Mouse (Mus musculus) frontal cortex, postnatal 36 days (tissue): ENCODE results near the gene Pknox2.

ENCODE experiments used
- DNase-seq, 2 experiments: peaks; one replicate each; pipeline ENCODE4 v3.0.0; 2022; ENCODE audit warnings: low spot score in 2 of 2

Pknox2 gene

DNA sequence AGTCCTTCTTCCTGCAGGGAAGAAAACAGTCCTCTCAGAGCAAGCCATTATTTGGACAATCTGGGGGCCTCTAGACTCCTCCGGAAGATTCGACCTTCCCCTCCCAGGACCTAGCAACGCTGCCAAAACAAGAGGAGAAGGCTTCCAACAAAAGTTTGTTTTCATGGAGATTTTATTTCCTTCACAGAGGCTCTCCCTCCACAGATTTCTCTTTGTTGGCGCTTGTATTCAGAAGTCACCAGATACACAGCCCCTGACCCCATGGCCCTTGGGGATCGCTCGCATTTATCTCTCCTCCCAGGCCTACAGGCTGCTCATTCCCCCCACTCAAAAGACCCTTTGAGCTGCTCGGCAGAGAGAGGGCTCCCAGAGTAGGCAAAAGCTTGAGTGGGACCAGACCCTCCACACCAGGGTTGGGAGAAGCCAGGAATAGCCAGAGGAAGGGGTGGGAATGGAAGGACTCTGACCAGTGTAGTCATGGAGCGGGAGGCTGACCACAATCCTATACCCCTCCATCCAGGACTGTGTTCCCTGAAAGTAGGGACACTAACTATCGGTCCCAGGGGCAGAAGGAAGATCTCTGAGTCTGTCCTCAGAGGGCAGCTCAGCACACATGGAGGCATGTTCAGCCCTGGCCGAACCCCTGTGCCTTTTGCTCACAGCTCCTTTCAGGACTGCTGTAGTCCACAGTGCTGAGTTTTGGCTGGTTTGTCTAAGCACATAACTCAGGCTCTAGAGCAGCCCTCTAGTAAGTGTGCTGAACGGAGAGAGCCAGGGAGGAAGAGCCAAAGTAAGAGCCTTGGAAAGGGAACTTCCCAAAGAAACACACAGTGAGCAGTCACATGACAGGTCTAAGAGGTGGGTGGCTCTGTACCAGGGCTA, 45.9 kb downstream of the Pknox2 start:
- no peak for DNase-seq

DNA sequence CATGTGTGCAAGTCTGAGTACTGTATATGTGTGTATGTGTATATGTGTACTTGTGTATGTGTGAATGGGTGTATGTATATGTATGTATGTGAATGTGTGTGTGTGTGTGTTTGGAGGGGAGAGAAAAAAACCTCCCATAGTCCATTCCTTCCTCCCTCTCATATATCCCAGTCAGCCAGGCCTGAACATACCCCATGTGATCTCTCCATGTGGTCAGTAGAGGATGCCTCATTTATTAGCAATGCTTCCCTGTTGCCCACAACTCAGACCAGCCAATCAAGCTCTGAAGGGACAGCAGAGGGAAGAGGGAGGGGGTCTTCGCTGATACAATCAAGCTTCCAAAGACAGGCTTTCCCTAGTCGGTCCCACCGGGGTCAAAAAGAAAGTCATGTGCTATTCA, 47.6 kb downstream of the Pknox2 start:
- DNase-seq = no peak

DNA sequence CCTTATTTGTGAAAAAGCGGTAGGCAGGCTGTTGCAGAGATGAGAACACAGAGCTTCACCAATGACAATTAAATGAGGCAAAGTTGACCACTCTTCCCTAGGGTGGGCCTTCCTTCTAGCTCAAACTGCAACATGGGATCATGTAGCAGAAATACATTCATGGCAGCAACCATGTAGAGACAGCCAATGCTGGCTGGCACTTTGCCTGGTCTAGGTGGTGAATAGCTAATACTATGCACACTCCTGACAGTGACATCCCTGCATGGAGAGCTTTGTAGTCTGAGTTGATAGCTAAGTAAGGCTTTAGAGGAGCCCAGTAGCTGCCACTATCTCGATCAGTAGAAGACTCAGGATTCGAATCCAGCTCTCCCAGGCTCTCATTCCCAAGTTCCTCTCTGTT, 48.6 kb downstream of the Pknox2 start:
- no peak for DNase-seq

DNA sequence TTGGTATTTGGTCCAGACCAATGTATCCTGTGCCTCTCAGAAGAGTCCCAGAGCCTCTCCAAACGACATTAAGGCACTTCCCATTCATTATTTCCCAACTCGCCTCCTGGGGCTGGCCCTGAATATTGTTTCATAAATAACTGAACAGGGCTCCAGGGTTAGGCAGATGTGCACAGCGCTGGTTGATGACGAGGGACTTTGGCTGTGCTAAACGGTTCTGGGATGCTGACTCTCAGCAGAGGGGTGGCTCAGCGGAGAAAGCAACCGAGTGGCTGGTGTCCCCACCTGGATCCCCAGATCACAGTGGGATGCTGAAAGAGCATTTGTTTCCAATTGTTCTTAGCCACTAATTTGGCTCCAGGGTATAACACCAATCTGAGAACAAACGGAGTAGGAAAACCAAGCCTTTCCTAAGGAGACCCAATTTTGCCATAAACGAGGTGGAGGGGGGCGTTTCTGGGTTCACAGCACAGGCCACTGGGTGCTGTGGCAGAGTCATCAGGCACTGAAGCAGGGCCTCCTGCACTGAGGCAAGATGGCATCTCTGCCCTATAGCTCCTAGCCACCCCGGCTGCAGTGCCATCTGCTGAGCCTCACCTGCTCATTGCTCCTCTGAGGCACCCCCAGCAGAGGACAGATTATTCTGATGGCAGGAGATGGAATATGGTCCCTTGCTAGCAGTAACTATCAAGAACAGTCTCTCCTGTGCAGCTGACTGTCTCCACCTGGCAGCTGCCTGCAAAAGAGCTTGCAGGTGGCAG, 52.8 kb downstream of the Pknox2 start:
- DNase-seq = no peak

DNA sequence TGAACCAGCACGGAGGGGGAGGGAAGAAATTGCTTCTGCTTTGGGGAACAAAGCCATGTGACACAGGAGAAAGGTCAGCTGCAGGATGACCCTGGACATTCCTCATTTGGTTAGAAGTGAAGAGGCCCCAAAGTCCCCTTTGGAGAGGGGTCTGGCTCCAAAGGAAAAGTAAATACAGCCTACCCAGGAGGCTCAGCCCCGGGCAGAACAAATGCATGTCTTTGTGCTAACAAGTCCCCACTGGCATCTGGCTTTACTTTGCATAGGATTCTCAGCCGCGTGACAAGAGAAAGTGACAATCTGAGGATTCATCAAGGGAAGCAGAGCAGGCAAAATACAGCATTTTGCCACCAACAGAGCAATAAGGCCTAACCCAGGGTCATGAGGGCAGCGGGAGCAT, 54.1 kb downstream of the Pknox2 start:
- DNase-seq = no peak

DNA sequence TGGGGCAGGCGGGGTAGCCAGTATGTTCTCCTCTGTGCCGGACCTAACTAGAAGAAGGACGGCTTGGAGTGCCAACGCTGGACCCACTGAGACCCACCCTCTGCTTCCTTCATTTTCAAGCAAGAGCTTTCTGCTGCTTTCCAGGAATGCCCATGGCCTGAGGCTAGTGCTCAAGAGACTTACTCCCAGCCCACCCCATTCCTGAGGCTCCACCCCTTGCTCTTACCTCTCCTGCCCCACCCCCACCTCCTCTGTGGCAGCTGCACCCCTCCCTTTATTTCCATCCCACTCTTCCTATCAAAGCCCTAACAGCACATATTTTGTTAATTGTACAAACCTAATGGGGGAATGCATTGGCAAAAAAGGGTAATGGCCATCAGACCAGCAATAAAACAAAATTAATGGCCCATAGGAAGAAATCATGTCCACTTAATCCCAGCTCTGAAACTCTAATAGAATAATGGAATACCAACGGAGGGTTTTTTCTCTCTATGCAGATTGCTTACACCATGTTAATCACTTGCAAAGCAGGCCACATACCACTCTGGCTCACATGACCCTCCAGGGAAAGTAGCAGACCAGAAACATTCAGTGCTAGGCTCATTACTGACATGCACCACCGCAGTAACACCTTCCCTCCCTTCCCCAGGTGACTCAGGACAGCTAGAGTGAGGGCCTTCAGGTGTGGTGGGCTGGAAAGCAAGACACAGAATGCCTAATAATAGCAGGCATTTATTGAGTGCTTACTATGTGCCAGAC, 57.1 kb downstream of the Pknox2 start:
- no peak for DNase-seq

DNA sequence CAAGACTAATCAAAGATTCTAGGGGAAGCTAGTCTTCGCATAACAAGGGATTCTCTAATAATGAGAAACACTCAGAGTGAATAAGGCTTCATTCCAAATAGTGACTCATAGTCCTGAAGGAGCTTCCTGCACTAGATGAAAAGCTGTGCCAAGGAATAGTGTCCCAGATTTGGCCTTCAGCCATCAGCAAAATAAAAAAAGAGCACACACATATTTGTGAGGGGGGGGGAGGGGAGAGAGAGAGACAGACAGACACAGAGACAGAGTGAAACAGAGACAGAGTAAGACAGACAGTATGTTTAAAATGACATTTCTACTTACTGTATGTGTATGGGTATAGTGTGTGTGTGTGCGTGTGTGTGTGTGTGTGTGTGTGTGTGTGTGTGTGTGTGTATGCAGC, 61.8 kb downstream of the Pknox2 start:
- peak in 1 of 2 experiments; percentile 48 for DNase-seq

DNA sequence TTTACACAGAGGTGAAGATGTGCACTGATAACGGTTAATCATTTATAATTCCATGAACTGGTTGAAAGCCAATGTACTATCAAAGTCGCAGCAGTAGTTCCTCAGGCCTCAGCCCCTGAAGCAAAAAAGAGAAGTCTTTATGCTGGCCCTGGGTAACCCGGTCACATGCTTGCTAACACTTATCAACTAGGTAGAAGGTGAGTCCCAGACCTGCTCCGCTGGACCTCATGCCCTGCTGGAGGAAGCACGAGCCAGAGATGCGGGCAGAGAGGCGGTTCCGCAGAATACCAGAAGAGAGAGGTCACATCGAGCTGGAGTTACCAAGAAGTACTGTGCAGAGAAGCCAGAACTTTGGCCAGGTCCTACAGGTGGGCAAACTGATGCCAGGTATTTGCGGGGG, 65.0 kb downstream of the Pknox2 start:
- DNase-seq = no peak

DNA sequence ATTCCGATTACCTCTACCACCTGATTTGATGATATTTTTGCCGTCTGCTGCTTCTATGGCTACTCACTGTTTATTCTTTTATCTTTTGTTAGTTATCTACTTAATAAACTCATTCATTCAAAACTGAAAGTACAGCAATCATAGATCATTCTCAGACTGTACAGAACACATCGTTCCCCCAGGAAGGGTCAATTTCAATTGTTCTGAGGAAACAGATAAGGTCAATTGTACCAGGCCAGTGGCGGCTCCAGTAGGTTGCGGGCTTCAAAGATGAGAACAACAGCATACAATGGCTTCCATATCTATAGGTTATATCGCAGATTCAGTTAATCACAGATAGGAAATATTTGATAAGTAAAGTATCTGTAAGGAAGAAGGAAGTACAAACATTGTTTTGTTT, 66.9 kb downstream of the Pknox2 start:
- DNase-seq = no peak

DNA sequence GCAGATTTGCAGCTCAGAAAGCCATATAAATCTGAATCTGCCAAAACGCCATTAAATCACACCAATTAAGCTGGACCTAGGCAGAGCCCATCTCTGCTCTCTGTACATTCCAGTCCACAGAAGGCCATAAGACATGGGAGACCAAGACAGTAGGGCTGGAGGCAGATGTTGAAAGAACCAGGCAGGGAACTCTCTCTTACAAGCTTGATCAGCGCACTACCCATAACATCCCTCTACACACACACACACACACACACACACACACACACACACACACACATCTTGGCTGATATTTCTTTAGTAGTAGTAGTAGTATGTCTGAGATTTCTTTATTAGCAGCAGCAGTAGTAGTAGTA, 70.2 kb downstream of the Pknox2 start:
- no peak for DNase-seq

DNA sequence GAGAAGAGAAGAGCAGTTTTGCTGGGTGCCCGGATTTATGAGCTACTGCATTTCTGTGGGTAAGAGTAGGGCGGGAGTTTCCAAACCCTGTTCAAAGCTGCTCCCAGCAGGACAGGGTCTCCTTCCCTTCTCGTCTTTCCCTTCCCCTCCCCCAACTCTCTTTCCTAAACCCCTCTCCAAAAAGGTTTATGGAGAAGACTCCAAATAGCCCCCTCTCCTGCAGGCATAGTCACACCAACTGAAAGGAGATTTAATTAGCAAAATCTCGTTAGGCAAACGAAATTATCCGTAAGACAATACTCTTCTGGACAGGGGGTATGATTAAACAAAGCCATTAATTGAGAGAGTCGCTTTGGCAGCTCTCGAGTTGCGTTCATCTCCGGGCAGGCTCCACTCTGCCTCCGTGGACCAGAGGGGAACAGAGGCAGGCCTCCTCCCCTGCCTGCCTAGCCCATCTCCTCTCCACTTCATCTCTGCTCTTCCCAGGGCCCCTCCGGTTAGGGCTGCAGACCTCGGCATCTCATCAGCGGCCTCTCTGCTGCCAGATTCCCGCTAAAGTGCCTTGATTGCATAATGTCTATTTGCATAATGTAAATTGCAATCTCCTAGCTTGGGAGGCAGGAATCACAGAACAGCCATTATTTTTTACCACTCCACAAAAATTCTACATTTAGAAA, 70.7 kb downstream of the Pknox2 start:
- peak; percentile 51 to 60 for DNase-seq

DNA sequence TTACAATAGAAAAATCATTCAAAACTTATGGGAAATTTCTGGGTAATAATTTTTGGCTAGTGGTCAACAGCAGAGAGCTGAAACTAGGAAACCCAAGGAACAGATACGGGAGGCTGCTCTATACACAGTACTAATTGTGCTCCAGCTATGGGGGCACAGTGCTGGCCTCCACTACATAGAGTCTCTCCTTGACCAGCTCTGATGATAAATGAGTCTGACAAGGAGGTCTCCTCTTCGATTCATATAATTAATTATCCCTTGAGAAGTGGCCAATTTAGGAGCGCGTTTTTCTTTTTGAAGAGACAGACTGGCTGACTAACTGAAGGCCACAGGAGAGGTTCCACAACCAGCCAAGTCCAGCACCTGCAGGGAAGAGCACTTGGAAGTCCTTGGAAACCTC, 71.3 kb downstream of the Pknox2 start:
- DNase-seq = no peak

DNA sequence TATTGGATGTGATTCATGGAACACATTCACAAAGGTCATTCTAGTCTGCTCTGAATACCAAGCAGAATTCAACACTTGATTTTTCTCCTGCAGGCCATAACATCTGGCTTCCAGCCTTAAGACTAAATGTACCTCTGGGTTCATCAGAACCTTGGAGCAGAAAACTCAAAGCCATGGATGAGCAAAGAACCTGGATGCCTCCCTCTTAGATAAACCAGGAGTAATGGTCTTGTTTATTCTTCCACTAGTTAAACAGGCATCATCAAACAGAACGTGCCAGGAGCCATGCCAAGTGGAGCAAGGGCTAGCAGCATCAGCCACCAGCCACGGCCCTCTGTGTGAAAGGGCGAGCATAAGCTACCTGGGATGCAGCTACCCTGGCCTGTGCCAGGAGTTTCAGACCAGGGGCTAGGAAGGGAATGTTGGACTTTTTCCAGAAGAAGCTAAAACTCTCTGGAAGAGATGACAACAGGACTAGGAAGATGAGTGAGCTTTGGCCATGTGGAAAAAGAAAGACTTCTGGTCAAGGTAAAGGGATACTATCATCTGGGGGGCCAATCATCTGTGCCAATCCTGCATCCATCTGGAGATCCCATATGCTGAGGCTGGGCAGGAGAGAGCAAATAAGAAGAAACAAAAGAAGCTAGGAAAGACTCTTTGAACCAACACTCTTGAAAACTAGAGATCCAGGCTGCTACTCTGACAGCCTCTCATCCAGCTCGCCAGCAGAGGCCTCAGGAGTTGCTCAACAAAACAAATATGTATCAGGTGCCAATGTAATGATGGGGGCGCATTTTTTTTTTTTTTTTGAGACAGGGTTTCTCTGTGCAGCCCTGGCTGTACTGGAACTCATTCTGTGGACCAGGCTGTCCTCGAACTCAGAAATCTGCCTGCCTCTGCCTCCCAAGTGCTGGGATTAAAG, 77.6 kb downstream of the Pknox2 start:
- no peak for DNase-seq

DNA sequence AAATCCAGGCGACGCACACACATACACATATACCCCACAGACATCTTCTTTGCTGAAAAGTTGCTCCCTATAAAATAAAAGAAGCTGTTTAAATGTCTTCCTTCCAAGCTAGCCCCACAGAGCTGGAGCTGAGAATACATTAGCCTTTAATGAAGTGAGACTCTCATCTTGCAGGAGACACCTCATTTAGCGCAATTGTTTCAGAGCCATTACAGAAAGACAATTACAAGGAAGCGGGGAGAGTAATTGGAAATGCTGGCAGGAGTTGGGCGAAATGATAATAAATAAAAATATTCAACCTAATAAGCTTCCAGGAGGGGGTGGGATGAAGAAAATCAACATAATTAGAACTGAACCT, 79.8 kb downstream of the Pknox2 start:
- DNase-seq = no peak

DNA sequence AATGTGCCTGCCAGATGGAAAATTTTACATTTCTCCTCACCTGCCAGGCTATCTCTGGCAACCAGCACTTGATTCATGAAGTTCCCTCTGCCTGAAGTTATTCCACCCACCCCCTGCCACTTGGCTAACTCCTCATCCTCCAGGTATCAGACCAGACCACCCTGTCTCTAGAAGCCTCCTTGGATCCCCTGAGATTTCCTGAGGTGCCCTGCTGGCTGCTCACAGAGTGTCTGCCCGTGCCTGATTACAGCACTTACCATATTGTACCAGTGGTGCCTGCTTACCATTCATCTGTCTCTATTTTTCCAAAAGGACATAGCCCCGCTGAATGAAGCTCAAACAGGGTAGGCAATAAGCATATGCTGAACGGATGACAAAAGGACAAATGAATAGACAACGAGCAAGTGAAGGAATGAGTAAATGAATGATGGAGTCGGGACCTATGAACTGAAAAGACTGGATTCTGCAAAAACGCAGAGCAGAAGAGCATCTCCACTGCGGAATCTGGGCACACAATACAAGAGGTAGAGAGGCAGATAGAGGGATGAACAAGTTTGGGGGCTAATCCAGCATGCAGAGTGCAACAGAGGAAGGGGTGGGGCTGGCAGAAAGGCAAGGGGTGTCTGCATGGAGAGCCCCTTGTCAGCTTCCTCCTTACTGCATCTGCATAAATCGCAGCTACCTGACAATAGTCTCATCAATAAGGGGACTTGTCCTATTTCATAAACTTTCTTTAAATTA, 80.3 kb downstream of the Pknox2 start:
- DNase-seq = no peak

DNA sequence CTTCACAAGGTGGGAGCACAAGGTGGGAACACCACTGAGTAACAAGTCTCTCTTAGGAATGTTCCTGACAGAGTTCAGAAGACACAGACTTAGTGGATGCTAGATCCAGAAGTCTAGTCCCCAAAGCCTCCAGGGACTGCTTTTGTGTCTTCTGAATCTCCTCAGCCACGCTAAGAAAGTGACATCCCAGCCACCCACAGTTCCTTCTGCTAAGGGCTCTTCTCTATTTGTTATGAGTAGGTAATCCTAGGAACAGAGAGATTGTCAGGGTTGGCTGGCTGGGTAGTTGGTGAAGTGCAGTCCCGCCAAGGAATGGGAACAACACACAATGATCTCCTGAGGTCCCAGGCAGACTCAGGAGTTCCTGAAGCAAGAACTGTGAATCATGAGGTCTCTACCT, 85.6 kb downstream of the Pknox2 start:
- no peak for DNase-seq

DNA sequence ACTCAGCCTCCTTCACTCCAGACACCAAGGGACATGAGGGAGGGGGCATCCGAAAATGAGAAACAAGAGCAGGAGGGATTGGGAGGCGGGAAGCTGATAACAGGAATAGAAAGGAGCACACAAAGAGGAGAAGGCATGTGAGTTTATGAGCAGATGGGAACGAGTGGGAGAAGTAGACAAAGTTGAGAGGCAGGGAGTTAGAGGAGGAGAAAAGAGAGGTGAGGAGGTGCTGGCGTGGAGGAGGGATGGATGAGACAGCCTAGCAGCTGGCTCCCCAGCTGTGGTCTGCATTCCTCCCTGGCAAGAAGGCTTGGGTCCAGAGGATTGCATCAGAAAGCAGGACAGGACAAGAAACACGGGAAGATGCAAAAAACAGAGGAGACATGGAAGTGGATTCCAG, 92.5 kb downstream of the Pknox2 start:
- DNase-seq = peak; percentile 69 to 81

DNA sequence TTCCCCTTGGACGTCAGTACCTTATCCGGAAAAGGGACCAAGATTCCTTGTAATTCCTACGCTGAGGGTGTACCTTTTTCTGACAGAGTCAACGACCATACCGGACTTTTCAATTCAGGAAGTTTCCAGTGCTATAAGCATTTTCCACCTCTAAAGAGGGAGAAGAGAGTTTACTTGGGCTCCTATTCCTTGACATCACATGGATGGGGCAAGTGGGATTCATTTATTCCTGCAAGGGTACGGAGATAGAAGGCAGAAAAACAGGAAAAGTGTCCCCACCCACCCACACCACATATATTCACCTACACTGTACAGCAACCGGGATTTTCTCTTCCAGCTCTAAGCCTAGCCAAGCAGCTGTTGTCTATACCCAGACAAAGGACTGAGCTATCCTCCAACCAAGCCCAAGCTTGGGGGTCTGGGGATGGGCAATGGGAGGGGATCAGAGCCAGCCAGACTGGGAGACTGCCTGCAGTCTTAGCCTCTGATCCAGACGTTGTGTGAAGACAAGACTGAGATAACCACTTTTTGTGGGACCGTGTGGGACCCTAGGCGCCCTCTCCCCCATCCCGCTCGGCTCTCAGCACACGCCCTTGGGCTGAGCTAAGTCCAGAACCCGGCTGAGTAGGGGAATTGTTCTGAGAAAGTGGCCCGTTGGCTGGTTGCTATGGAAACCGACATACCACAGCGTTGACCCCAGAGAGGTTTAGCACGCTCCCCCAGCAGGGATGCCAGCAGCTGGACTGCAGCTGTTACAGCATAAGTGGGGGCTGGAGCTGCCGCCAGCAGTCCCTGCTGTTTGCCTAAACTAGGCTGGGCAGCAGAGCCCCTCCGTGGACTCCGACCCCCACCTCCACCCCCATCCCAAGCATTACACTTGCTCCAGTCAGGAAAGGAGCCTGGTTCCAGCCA, 93.3 kb downstream of the Pknox2 start:
- DNase-seq = no peak

DNA sequence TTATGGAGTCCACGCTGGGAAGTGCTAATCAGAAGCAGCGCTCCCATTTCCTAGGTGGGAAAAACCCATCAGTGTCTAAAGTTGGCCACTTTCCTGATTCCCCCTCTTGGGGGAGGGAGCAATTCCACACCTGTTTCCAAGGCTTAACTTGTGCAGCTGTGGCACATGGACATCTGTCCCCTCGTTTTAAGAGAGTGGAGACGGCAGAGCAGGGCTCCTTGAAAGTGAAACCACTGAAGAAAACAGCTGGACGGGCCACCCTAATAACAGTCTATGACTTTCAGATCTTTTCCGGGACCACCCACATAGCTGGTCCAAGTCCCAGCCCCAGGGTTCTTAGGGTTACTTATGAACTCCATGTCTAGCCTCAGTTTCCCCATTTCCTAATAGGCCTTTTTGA, 94.2 kb downstream of the Pknox2 start:
- DNase-seq = no peak
